Mouse (Mus musculus): ENCODE results near the gene Cdk17. TPM values are rescaled to one million over a fixed set of nuclear protein-coding genes. Genes with fewer than 3 reads are reported as not detected.

Gene Cdk17
- total RNA-seq, 2 experiments from 2014 or later = 4.5 to 7.0 TPM

- intact Hi-C loops (cut with DNase I) = no loop called here
- DNase-seq = no peak
Measured at GRCm38 (mm10) chr10:93165416-93166381, 5.0 kb downstream of the Cdk17 start.

GRCm38 (mm10) chr10:93166382-93166769 lies 5.7 kb downstream of the Cdk17 start:
- no peak for DNase-seq
- intact Hi-C loops (cut with DNase I) = no loop called here

GRCm38 (mm10) chr10:93167311-93167710 lies 6.6 kb downstream of the Cdk17 start:
- intact Hi-C loops (cut with DNase I) = no loop called here
- DNase-seq = no peak

GRCm38 (mm10) chr10:93168067-93168466 lies 7.4 kb downstream of the Cdk17 start:
- no peak for DNase-seq
- intact Hi-C loops (cut with DNase I) = no loop called here

GRCm38 (mm10) chr10:93171182-93171855 lies 10.6 kb downstream of the Cdk17 start:
- DNase-seq = no peak
- intact Hi-C loops (cut with DNase I) = no loop called here

GRCm38 (mm10) chr10:93177471-93177870 lies 16.8 kb downstream of the Cdk17 start:
- intact Hi-C loops (cut with DNase I) = no loop called here

GRCm38 (mm10) chr10:93177874-93178273 lies 17.2 kb downstream of the Cdk17 start:
- intact Hi-C loops (cut with DNase I) = no loop called here
- no peak for DNase-seq

More at GRCm38 (mm10) chr10:93177471-93177870, 16.8 kb downstream of the Cdk17 start:
- DNase-seq = no peak

- no peak for DNase-seq
- intact Hi-C loops (cut with DNase I) = no loop called here
Measured at GRCm38 (mm10) chr10:93178662-93179061, 18.0 kb downstream of the Cdk17 start.

- DNase-seq = no peak
- intact Hi-C loops (cut with DNase I) = no loop called here
Measured at GRCm38 (mm10) chr10:93179669-93180460, 19.2 kb downstream of the Cdk17 start.

GRCm38 (mm10) chr10:93184351-93184976 lies 23.8 kb downstream of the Cdk17 start:
- DNase-seq = no peak
- intact Hi-C loops (cut with DNase I) = no loop called here

- no peak for DNase-seq
- intact Hi-C loops (cut with DNase I) = no loop called here
Measured at GRCm38 (mm10) chr10:93188440-93188999, 27.8 kb downstream of the Cdk17 start.

GRCm38 (mm10) chr10:93190475-93191262 lies 30.0 kb downstream of the Cdk17 start:
- DNase-seq = no peak
- intact Hi-C loops (cut with DNase I) = no loop called here

- intact Hi-C loops (cut with DNase I) = no loop called here
- DNase-seq = no peak
Measured at GRCm38 (mm10) chr10:93197092-93197491, 36.4 kb downstream of the Cdk17 start.

- DNase-seq = no peak
- intact Hi-C loops (cut with DNase I) = no loop called here
Measured at GRCm38 (mm10) chr10:93198958-93199357, 38.3 kb downstream of the Cdk17 start.

GRCm38 (mm10) chr10:93201846-93202458 lies 41.3 kb downstream of the Cdk17 start:
- no peak for DNase-seq
- intact Hi-C loops (cut with DNase I) = no loop called here

GRCm38 (mm10) chr10:93205287-93205956 lies 44.7 kb downstream of the Cdk17 start:
- intact Hi-C loops (cut with DNase I) = no loop called here
- no peak for DNase-seq

- intact Hi-C loops (cut with DNase I) = no loop called here
Measured at GRCm38 (mm10) chr10:93207176-93207575, 46.5 kb downstream of the Cdk17 start.

GRCm38 (mm10) chr10:93212699-93213098 lies 52.0 kb downstream of the Cdk17 start:
- intact Hi-C loops (cut with DNase I) = no loop called here
- DNase-seq = no peak

More at GRCm38 (mm10) chr10:93207176-93207575, 46.5 kb downstream of the Cdk17 start:
- no peak for DNase-seq
